Mouse (Mus musculus): ENCODE measurements around the gene 1700016K19Rik. TPM values are rescaled to one million over a fixed set of nuclear protein-coding genes. Genes with fewer than 3 reads are reported as not detected.

1700016K19Rik gene
- polyA plus RNA-seq, 1 experiment from 2014 or later = 0.28 TPM

DNA sequence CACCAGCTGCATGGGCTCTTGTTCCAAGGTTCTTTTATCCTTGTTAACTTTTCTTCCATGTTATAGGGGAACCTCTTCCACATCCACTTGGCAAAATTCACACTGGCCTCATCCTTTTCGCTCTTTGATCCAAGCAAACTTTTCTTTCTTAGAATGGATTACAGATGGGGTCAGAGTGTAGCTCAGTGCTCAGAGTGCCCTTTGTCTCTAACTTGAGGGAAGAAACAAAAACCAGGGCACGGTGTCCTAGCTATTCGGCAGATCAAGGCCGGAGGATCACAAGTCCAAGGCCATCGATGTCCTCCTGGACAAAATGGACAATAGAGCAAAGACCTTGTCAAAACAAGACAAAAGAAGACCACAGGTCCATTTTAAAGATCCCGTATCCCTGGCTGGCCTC, 31.0 kb upstream of the 1700016K19Rik start:
- Histone ChIP-seq H3K4me1 (peaks cover 36% of the 10 kb centered on the region), H3K27ac (no peak overlapping the region), H3K9me3 (no peaks in the 10 kb centered on the region), H3K36me3 (no peaks in the 10 kb centered on the region), H3K27me3 (replicated peaks) (peaks cover 26% of the 10 kb centered on the region), H3K4me2 (replicated peaks) (no peak overlapping the region), H3K9ac (no peak overlapping the region), H3K4me3 (no peak overlapping the region)
- WGBS = 88% methylated on average over 6 of the region's 6 CpGs
- ATAC-seq (ENCODE audit: low FRiP score, low read depth) = no peak

- Histone ChIP-seq H3K4me2 (replicated peaks) (no peak overlapping the region), H3K4me3 (no peak overlapping the region), H3K4me1 (peaks cover 18% of the 10 kb centered on the region), H3K9me3 (no peaks in the 10 kb centered on the region), H3K9ac (no peak overlapping the region), H3K27me3 (replicated peaks) (peaks cover 18% of the 10 kb centered on the region), H3K36me3 (no peaks in the 10 kb centered on the region), H3K27ac (no peak overlapping the region)
- WGBS = 22% methylated on average over 3 of the region's 3 CpGs
- no peak for ATAC-seq (ENCODE audit: low FRiP score, low read depth)
Measured at GRCm38 (mm10) chr11:75970629-75971028, 29.1 kb upstream of the 1700016K19Rik start.

DNA sequence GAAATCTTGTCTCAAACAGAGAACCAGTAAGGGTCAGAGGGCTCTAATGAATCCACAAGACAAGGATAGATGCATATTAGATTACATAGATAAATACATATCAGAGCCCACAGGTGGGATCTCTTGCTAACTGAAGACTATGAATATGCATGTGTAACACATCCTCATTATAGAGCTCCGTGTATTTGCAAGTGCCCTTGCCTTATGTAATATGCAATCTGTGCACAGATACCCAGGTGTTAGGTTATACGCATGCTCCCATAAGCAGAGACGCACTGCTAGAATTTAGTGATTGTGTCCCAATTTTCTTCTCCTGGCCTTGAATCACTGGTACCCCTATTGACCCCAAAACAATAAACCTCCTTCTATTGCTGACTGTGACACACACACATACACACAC, 27.5 kb upstream of the 1700016K19Rik start:
- Histone ChIP-seq H3K4me1 (peaks cover 2% of the 10 kb centered on the region), H3K9me3 (no peaks in the 10 kb centered on the region), H3K36me3 (no peaks in the 10 kb centered on the region), H3K27me3 (replicated peaks) (peaks cover 5% of the 10 kb centered on the region; the same call in 1 of the 2 replicates), H3K27ac (no peak overlapping the region), H3K4me3 (no peak overlapping the region), H3K9ac (no peak overlapping the region), H3K4me2 (replicated peaks) (no peak overlapping the region)
- WGBS = 89% methylated on average over 3 of the region's 3 CpGs
- no peak for ATAC-seq (ENCODE audit: low FRiP score, low read depth)

DNA sequence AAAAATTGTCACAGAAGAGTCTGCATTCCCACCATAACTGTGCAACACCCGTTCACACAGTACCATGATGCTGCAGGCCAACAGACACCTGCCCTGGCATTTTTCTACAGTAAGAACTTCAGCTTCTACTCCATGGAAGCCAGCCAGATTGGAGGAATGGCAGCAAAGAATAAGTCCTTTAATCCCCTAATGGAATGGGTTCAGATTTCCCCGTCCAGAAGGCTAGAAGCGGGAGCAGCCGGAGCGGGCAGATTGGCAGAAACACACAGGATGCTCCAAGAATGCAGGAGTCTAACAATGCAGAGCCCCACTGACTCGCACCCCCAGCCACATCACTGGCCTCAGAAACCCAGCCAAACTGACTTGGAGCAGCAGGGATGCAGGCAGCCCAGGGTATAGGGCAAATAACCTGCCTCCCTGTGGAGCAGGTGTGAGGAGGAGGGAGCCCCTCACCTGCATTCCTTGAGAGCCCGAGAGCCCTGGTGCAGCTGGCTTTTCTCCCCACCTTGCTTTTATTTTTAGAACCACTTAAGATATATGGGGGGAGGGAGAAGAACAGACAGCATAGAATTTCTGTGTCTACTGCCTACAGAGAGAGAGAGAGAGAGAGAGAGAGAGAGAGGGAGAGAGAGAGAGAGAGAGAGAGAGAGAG, 26.7 kb upstream of the 1700016K19Rik start:
- peaks cover 5% of the 10 kb centered on the region; the same call in 1 of the 2 replicates for H3K27me3 ChIP-seq (replicated peaks)
- no peaks in the 10 kb centered on the region for H3K4me1 ChIP-seq
- no peak overlapping the region for H3K27ac ChIP-seq
- H3K9ac ChIP-seq = no peak overlapping the region
- H3K4me3 ChIP-seq = no peak overlapping the region
- no peak overlapping the region for H3K4me2 ChIP-seq (replicated peaks)
- H3K36me3 ChIP-seq = no peaks in the 10 kb centered on the region
- 43% methylated on average over 7 of the region's 7 CpGs for WGBS
- H3K9me3 ChIP-seq = no peaks in the 10 kb centered on the region
- ATAC-seq (ENCODE audit: low FRiP score, low read depth) = no peak

GRCm38 (mm10) chr11:75973988-75974387, 25.7 kb upstream of the 1700016K19Rik start:
- Histone ChIP-seq H3K4me2 (replicated peaks) (no peak overlapping the region), H3K27ac (no peak overlapping the region), H3K9ac (no peak overlapping the region), H3K9me3 (no peaks in the 10 kb centered on the region), H3K36me3 (no peaks in the 10 kb centered on the region), H3K27me3 (replicated peaks) (no peaks in the 10 kb centered on the region; the same call in 1 of the 2 replicates), H3K4me1 (no peaks in the 10 kb centered on the region), H3K4me3 (no peak overlapping the region)
- no peak for ATAC-seq (ENCODE audit: low FRiP score, low read depth)
- 82% methylated on average over 1 of the region's 1 CpGs for WGBS

- ATAC-seq (ENCODE audit: low FRiP score, low read depth) = no peak
- no peak overlapping the region for H3K27ac ChIP-seq
- no peak overlapping the region for H3K4me2 ChIP-seq (replicated peaks)
- 62% methylated on average over 8 of the region's 8 CpGs for WGBS
- H3K9ac ChIP-seq = no peak overlapping the region
- H3K36me3 ChIP-seq = no peaks in the 10 kb centered on the region
- H3K27me3 ChIP-seq (replicated peaks) = no peaks in the 10 kb centered on the region; the same call in 1 of the 2 replicates
- H3K9me3 ChIP-seq = no peaks in the 10 kb centered on the region
- H3K4me1 ChIP-seq = no peaks in the 10 kb centered on the region
- H3K4me3 ChIP-seq = no peak overlapping the region
Measured at GRCm38 (mm10) chr11:75976748-75977147, 23.0 kb upstream of the 1700016K19Rik start.

- no peak overlapping the region for H3K4me3 ChIP-seq
- ATAC-seq (ENCODE audit: low FRiP score, low read depth) = no peak
- WGBS = 81% methylated on average over 6 of the region's 6 CpGs
- no peaks in the 10 kb centered on the region for H3K4me1 ChIP-seq
- no peaks in the 10 kb centered on the region for H3K36me3 ChIP-seq
- no peak overlapping the region for H3K9ac ChIP-seq
- no peak overlapping the region for H3K27ac ChIP-seq
- no peaks in the 10 kb centered on the region for H3K9me3 ChIP-seq
- H3K4me2 ChIP-seq (replicated peaks) = no peak overlapping the region
- H3K27me3 ChIP-seq (replicated peaks) = no peaks in the 10 kb centered on the region; the same call in 1 of the 2 replicates
Measured at GRCm38 (mm10) chr11:75978051-75978450, 21.7 kb upstream of the 1700016K19Rik start.

GRCm38 (mm10) chr11:75980413-75980812, 19.3 kb upstream of the 1700016K19Rik start:
- Histone ChIP-seq H3K36me3 (no peaks in the 10 kb centered on the region), H3K4me1 (no peaks in the 10 kb centered on the region), H3K4me3 (no peak overlapping the region), H3K9ac (no peak overlapping the region), H3K4me2 (replicated peaks) (no peak overlapping the region), H3K27me3 (replicated peaks) (no peaks in the 10 kb centered on the region), H3K9me3 (no peaks in the 10 kb centered on the region), H3K27ac (no peak overlapping the region)
- WGBS = 27% methylated on average over 2 of the region's 2 CpGs
- ATAC-seq (ENCODE audit: low FRiP score, low read depth) = no peak

DNA sequence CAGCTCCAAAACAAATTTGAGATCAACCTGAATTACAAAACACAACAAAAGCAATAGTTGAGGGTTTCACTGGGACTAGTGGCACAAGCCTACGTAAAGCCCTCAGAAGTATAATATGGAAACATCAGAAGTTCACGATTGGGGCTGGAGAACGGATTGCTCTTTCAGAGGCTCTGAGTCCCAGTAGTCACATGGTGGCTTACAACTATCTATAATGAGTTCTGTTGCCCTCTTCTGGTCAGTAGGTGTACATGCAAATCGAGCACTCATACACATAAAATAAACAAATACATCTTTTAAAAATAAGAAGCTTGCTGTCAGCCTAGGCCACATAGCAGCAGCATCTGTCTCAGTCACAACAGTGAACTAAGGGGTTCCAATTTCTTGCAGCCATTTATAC, 16.5 kb upstream of the 1700016K19Rik start:
- no peak overlapping the region for H3K9ac ChIP-seq
- no peak overlapping the region for H3K27ac ChIP-seq
- H3K27me3 ChIP-seq (replicated peaks) = no peaks in the 10 kb centered on the region
- H3K4me2 ChIP-seq (replicated peaks) = no peak overlapping the region
- no peak for ATAC-seq (ENCODE audit: low FRiP score, low read depth)
- no peaks in the 10 kb centered on the region for H3K36me3 ChIP-seq
- H3K4me3 ChIP-seq = no peak overlapping the region
- no peaks in the 10 kb centered on the region for H3K4me1 ChIP-seq
- WGBS = 78% methylated on average over 4 of the region's 4 CpGs
- no peaks in the 10 kb centered on the region for H3K9me3 ChIP-seq

- Histone ChIP-seq H3K36me3 (no peaks in the 10 kb centered on the region), H3K4me3 (no peak overlapping the region), H3K4me2 (replicated peaks) (no peak overlapping the region), H3K9me3 (no peaks in the 10 kb centered on the region), H3K27me3 (replicated peaks) (no peaks in the 10 kb centered on the region), H3K9ac (no peak overlapping the region), H3K27ac (no peak overlapping the region), H3K4me1 (no peaks in the 10 kb centered on the region)
- WGBS = 82% methylated on average over 1 of the region's 1 CpGs
- no peak for ATAC-seq (ENCODE audit: low FRiP score, low read depth)
Measured at GRCm38 (mm10) chr11:75984581-75984980, 15.1 kb upstream of the 1700016K19Rik start.

DNA sequence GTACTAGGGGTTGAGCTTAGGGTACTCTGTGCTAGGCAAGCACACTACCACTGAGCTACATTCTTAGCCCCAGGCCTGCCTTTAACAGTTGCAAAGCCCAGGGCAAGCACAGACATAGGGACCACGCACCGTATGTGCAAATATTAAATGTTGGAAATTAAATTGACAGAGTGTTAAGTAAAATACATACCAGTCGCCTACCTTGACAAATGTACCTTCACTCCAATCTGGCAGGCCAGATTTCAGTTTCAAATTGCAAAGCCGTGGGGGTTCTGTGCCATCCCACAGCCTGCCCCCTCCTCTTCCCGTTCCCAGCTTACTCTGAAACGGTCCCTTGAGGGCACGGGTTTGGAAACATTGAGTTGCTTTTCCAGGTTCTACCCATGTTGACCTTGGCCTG, 13.8 kb upstream of the 1700016K19Rik start:
- H3K9ac ChIP-seq = no peak overlapping the region
- H3K36me3 ChIP-seq = no peaks in the 10 kb centered on the region
- no peak overlapping the region for H3K4me3 ChIP-seq
- 71% methylated on average over 7 of the region's 7 CpGs for WGBS
- no peak overlapping the region for H3K4me2 ChIP-seq (replicated peaks)
- no peaks in the 10 kb centered on the region for H3K4me1 ChIP-seq
- H3K9me3 ChIP-seq = no peaks in the 10 kb centered on the region
- no peak overlapping the region for H3K27ac ChIP-seq
- no peaks in the 10 kb centered on the region for H3K27me3 ChIP-seq (replicated peaks)
- ATAC-seq (ENCODE audit: low FRiP score, low read depth) = no peak

DNA sequence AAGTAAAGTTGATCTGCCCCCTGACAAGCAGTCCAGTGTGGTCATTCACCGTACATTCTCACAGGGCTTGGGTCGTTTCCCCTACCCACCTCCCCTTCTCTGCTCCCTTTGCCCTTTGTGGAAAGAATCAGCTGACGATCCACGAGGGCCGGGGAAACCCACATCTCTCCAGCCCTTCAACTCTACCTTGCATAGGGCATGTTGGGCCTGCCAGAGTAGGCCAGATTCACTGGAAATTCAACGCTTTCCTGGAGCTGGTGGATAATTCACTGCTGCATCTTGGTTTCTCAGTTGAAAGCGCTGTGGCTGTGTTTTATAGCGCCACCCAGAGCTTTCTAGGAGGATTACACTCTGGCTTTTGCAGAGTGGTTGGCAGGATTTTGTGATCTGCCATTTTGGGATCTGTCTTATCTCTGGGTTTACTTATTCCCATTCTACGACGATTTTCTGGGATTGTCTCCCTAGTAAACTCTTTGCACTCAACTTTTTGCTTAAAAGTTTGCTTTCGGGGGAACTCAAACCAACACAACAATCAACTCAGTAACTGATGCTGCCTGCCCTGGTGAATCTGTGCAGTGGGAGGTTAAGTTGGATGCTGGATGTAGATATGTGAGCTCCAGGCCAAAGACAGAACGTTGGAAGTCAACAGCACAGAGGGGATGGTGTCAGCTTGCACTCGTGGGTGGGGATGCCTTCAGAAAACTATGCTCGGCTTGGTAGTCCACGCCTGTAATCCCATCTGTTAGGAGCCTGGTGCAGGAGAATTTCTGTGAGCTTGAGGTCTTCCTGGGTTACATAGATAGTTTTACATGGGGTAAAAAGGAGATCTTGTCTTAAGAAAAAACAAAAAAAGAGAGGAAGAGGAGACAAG, 8.5 kb upstream of the 1700016K19Rik start:
- no peaks in the 10 kb centered on the region for H3K9me3 ChIP-seq
- H3K27me3 ChIP-seq (replicated peaks) = no peaks in the 10 kb centered on the region
- no peak overlapping the region for H3K9ac ChIP-seq
- WGBS = 80% methylated on average over 15 of the region's 15 CpGs
- no peak overlapping the region for H3K4me2 ChIP-seq (replicated peaks)
- no peaks in the 10 kb centered on the region for H3K36me3 ChIP-seq
- ATAC-seq (ENCODE audit: low FRiP score, low read depth) = no peak
- no peak overlapping the region for H3K4me3 ChIP-seq
- no peak overlapping the region for H3K27ac ChIP-seq
- H3K4me1 ChIP-seq = no peaks in the 10 kb centered on the region

All from neural tube, embryonic 12.5 days (tissue).